Mouse (Mus musculus) kidney, postnatal 10 days (tissue): ENCODE results near the gene Cabin1.

Source experiments
- DNase-seq: peaks from one replicate; pipeline ENCODE4 v3.0.0; 2021; ENCODE audit warnings: mixed read lengths

Cabin1 gene

GRCm38 (mm10) chr10:75697693-75698092 lies 66.4 kb downstream of the Cabin1 start:
- no peak for DNase-seq

DNA sequence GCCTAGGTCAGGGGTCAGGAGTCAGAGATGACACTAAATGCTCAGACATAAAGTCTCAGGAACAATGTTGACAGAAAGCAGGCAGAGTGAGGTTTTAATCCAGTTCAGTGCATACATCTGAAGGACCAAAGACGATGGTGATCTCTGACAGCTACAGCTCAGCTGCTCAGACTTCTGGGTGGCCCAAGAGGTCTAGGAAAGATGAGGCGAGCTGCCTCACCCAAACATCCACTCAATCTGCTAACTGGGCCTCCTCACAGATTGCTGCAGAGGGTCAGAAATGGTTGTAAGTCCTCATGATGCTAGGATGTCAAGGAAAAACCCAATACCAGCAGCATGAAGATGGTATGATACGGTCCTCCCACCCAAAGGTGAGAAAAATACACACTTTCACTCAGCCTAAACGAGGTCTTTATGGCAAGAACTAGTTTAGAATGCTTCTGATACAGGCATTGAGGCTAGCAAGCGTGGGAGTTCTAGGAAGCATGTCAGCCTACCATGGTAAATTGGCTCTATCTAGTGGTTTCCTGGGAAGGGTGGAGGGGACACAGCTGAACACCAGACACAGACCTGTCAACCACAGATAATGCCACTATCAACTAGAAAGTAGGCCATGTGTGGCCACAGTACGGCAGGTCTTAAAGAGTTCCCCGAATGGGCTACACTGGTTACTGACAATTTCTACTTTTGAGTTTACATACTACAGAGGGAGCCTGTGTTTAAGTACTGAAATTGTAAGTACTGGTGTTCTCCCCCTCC lies 67.4 kb downstream of the Cabin1 start:
- DNase-seq: no peak

- no peak for DNase-seq
These were observed 68.6 kb downstream of the Cabin1 start for GRCm38 (mm10) chr10:75695521-75695920.

GRCm38 (mm10) chr10:75695078-75695477 lies 69.1 kb downstream of the Cabin1 start:
- DNase-seq: no peak

GRCm38 (mm10) chr10:75694567-75694966 lies 69.6 kb downstream of the Cabin1 start:
- no peak for DNase-seq

DNA sequence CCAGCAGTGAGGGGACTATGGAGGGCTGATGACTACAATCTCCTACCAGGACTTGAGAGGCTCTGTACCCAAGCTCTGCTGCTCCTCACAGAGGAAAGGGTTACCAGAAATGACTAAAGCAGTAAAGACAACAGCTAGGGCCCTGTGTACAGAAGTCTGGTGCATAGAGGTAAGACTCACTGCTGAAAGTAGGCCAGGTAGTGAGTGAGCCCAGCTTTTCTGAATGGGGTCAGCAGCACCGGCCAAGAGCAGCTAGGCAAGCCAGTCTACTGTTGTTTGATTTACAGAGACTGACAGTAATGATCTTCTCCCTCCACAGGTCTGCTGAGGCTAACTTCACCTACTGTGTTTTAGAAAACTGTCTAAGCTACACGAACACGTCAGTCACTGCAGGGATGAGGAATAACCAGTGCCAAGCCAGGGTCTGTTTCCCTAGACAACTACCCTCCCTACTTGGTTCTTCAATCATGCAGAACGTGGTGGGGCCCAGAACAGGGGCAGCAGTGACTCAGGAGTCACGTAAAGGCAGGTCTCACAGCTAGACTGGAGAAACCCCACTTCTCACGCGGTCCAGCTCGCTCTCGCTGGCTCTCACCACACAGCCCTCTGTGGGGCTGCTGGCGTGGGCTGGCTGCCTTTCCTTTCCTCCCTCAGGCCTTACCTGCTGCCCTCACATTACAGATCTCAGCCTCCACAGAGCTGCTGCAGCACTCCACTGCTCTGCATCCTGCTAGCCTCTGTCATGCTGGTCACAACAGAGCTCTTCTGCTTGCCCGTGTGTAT lies 70.5 kb downstream of the Cabin1 start:
- DNase-seq: no peak

GRCm38 (mm10) chr10:75688598-75688997 lies 75.5 kb downstream of the Cabin1 start:
- no peak for DNase-seq

- no peak for DNase-seq
These were observed 77.4 kb downstream of the Cabin1 start for GRCm38 (mm10) chr10:75686724-75687123.

DNA sequence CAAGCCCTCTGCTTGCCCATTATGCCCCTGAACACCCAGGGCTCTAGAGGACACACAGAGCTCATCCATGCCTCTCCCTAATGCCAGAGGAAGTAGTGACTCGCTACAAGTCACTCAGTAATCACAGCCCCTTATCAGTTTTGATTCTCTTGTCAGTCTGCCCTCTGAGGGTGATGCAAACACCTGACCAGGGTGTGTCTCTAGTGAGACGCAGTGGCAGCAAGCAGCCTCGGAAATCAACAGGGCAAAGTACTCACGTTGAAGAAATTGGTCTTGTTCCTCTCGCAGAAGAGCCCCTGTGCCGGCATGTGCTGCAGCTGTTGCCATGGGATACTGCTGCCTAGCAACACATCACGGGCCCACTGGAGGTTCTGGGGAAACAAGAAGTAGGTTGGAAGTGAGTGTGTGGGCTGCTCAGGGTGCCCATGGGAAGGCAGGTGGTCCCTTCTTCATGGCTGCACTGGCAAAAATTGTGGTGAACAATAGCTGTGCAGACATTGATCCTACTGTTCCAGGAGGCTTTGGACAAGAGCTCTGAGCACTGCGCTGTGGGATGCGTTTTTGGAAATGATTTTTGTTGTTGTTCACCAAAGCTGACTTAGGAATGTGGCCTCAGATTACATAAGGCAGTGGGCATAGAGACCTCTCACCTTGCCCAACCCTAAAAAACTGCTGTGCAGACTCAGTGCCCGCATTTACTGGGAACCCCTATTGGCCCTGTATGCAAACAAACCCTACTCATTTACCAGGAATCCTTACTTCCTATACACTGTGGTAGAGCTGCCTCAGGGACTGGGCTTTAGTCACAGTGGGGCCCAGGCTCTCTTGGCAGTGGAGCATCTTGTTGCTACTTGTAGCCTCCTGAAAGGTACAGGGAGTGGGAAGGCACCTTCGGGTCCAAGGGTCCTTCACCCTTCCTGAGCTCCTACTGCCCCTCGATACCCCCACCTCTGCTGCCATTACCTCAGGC lies 79.8 kb downstream of the Cabin1 start:
- DNase-seq: peak; percentile 33

DNA sequence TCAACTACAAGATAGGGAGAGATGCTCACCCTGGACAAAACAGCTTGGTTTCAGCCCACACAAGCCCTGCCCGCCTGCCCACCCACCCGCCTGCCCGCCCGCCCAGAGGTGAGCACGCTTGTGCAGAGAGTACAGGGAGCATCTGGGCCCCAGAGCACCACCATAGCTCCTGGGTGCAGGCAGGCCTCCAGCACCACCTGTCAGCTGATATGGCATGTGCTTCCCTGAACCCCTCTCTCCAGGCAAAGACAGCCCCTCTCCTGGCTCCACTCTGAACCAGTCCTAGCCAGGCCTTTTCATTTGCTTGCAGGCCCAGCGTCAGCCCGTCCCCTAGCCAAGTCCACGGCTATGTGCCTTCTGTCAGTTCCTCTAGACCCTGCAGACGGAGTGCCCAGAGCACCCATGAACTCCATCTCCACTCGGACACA lies 83.6 kb downstream of the Cabin1 start:
- DNase-seq: no peak

DNA sequence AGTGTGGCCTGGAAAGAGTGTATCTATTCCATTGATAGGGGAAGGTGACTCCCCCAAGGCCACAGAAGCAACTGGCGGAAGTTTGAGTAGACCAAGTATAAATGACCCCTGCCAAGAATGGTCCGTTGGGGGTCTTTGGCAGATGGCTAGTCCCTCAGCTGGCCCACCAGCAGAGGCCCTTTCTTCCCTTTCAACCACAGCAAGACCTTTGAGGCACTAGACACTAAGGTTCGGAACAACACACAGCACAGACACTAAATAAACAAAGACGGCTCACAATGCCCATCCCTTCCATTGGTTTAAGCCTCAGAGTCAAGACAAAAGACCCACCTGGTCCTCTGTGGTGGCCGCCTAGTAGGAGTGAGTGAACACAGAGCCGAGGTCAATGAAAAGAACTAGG lies 84.9 kb downstream of the Cabin1 start:
- no peak for DNase-seq

DNA sequence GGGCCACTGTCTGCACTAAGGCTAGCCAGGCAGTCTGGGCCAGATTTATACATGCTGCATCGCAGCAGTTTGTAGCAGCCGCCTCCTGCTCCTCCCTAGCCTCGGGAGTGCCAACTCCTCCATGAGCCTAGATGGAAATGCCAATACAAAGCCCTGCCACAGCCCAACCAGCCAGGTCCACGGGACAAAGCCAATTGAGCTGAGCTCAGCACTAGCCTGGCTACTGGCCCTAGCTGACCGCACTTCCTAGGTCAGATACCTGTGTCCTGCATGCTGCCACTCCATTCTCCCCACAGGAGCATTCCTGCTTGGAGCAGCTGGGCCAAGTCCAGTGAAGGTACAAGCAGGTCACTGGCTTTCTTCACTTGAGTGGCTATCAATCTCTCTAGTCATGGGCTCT lies 86.2 kb downstream of the Cabin1 start:
- peak; percentile 51 for DNase-seq

GRCm38 (mm10) chr10:75677571-75677970 lies 86.6 kb downstream of the Cabin1 start:
- no peak for DNase-seq

- DNase-seq: no peak
These were observed 87.1 kb downstream of the Cabin1 start for GRCm38 (mm10) chr10:75676819-75677565.

DNA sequence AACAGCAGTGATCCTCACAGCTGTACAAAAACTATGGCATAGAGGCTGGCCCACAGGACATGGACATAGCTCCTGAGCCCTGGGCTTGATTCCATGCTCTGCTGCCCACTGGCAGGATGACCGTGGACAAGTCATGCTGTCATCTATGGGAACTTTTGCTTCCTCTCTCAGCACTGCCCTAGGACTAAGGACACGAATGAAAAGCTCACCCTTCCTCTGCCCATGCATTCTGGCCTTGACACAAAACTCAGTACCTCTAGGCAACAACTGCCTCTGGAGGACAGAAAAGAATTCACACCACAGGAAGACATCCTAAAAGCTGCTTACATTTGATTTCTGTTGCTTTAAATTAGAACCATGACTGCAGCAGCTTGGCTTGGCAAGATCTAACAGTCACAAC lies 87.9 kb downstream of the Cabin1 start:
- DNase-seq: no peak

GRCm38 (mm10) chr10:75675594-75675993 lies 88.5 kb downstream of the Cabin1 start:
- no peak for DNase-seq

DNA sequence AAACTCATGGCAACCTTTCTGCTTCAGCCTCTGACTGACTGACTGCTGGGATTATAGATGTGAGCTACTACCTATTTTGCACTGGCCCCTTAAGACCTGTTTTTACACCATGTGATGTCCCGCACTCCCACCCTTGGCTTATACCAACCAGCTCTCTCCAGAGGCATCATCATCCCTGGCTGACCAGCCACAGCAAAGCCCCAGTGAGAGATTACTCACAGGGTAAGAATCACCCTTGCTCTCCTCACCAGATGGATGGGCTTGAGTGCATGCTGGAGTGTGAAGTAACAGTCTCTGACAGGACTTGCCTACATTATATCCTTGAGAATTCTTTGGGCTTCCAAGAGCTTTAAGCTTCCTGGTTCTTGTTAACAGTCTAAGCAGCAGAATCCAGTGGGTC lies 94.2 kb downstream of the Cabin1 start:
- no peak for DNase-seq

DNA sequence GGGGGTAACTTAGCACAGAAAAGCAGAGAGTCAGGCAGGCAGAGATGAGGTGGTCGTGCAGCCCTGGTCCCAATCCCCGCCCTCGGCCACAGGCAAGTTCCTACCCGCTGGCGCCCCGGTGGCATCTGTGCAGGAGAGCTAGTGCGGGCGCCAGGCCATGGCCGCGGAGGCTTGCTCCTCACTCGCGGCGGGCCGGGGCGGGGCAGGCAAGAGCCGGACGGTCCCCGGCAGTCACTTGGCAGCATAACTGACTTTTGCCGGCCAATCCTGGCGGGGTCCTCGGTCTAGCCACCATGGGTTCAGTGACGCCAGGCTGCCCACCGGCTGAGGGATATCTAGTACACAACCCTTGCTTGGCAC lies 96.2 kb downstream of the Cabin1 start:
- DNase-seq: peak; percentile 85

GRCm38 (mm10) chr10:75667115-75667910 lies 96.8 kb downstream of the Cabin1 start:
- DNase-seq: peak; percentile 82

DNA sequence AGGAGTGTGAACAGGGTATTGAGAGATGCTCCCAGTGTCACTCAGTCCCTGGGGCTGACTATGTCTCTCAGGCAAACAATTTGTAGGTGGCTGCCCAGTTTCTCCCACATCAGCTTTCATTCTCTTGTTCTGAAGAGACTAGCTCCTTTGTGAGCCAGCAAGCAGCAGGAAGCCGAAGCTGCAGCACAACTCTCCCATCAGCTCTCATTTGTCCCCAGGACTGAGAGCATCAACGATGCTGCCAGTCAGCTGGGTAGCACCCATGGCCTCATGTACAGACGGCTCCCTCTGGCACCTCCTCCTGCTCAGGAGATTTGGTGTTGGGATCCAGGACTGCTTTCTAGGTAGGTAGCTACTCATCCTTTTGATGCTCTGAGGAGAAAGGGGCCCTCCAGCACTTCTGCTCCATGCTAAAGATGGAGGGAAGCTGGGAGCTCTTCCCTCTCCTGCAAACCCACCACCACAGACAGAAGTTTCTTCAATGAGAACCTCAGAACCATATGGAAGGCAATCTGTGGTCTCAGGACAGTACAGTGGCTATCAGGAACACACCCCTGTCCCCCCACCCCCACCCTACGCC lies 97.6 kb downstream of the Cabin1 start:
- no peak for DNase-seq

DNA sequence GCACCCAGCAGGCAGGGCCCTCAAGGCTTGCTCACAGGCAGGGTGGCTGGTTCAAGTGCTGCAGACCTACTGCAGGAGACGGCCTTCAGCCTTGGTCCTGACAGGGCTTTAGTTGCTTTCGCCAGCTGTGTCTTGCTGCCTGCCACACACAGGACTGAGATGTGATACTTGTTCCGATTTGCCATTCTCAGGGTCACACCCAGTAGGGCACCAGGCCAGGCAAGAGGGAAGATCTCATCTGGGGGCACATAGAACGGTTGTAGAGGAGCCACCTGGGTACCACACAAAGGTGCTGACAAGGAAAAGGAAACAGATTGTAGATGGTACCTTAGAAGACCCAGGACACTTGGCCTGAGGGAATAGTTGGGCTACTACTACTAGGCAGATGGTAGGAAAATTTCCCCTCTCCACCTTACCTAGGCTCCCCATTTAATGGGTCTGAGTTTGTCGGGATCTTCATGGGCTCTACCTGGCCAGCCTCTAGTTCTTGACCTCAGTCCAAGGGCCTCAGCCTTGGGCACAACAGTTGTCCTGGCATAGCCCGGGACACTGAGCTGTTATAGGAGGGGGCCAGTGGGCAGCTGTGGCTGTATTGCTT lies 99.4 kb downstream of the Cabin1 start:
- no peak for DNase-seq
